Mouse (Mus musculus) testis, adult 2 months (tissue): Measurements from ENCODE around the gene St3gal3. TPM values are rescaled to one million over a fixed set of nuclear protein-coding genes. Genes with fewer than 3 reads are reported as not detected.

ENCODE experiments used
- H3K27ac ChIP-seq: fragments of 200-500 bp; 2 replicates; pipeline ENCODE4 v1.5.1; 2012; ENCODE audit warnings: low read depth, low read length; ENCODE audit not compliant: control insufficient read depth, insufficient read depth
- H3K27me3 ChIP-seq: fragments of 200-500 bp; 2 replicates; pipeline ENCODE4 v1.6.1; 2012; ENCODE audit warnings: mild to moderate bottlenecking, low read length, moderate library complexity; ENCODE audit not compliant: control insufficient read depth, insufficient read depth
- H3K36me3 ChIP-seq: fragments of 200-500 bp; 2 replicates; pipeline ENCODE4 v1.6.1; 2012; ENCODE audit warnings: mild to moderate bottlenecking, low read length; ENCODE audit not compliant: control insufficient read depth, insufficient read depth
- H3K4me1 ChIP-seq: fragments of 200-500 bp; 2 replicates; pipeline ENCODE4 v1.6.1; 2012; ENCODE audit warnings: low read length; ENCODE audit not compliant: control insufficient read depth, insufficient read depth
- H3K4me3 ChIP-seq: fragments of 200-500 bp; 2 replicates; pipeline ENCODE4 v1.5.1; 2012; ENCODE audit warnings: low read depth, mild to moderate bottlenecking, low read length, moderate library complexity, mixed read lengths; ENCODE audit not compliant: control insufficient read depth
- CTCF ChIP-seq: fragments of 200-500 bp; IDR thresholded peaks from 2 replicates; pipeline ENCODE4 v1.5.1; 2012; ENCODE audit warnings: low read depth, mild to moderate bottlenecking, inconsistent platforms, low read length, moderate library complexity; ENCODE audit not compliant: control insufficient read depth, insufficient read depth, insufficient replicate concordance
- POLR2A ChIP-seq: fragments of 200-500 bp; IDR thresholded peaks from 2 replicates; pipeline ENCODE4 v1.6.1; 2012; ENCODE audit warnings: low read depth, mild to moderate bottlenecking, inconsistent platforms, low read length, moderate library complexity; ENCODE audit not compliant: control insufficient read depth
- polyA plus RNA-seq: library from polyadenylated mRNA; depleted of rRNA; stranded (reverse); fragments of >200 nt; gene quantifications from 2 replicates; pipeline ENCODE4 v1.2.3, GENCODE M21; 2012

The St3gal3 gene
- polyA plus RNA-seq, 1 experiment, result 3.4 TPM

DNA sequence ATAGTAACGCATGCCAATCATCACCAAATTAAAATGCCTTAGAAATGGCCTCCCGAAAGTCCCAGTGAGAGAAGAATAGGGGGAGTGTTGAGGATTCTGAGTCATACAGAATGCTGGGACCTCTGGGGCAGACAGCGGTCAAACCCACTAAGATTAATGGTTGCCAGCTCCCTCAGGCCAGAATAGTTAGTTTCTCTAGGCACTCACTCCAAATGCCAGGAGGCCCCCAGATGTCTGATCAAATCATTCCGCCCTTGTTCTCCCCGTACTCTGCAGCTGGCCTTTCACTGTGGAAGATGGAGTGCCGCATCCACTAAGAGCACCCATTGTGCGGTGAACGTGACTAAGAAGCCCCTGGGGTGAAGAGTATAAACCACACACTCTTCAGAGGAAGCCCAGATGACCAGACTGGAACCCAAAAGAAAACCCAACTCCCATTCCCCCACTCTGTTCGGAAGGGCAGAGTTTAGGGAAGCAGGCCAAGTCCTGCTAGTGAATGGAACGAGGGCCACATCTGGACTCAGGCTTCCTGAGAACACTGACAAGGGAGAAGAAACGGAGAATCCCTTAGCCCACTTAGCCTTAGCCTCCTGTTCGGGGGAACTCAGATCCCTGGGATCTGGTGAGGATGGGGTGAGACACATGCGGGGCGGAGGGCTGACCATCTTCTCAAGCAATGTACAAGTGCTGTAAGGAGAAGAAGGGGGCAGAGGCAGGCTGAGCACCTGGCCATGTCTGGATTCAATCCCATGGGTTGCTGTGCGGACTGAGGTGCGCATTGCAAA, 117.5 kb downstream of the St3gal3 start:
- no peak overlapping the region for H3K27ac ChIP-seq
- H3K4me1 ChIP-seq, result no peaks in the 10 kb centered on the region
- H3K4me3 ChIP-seq, result no peak overlapping the region
- H3K27me3 ChIP-seq, result no peaks in the 10 kb centered on the region
- TF ChIP-seq CTCF, result no peak
- TF ChIP-seq POLR2A, result no peak
- no peaks in the 10 kb centered on the region for H3K36me3 ChIP-seq

DNA sequence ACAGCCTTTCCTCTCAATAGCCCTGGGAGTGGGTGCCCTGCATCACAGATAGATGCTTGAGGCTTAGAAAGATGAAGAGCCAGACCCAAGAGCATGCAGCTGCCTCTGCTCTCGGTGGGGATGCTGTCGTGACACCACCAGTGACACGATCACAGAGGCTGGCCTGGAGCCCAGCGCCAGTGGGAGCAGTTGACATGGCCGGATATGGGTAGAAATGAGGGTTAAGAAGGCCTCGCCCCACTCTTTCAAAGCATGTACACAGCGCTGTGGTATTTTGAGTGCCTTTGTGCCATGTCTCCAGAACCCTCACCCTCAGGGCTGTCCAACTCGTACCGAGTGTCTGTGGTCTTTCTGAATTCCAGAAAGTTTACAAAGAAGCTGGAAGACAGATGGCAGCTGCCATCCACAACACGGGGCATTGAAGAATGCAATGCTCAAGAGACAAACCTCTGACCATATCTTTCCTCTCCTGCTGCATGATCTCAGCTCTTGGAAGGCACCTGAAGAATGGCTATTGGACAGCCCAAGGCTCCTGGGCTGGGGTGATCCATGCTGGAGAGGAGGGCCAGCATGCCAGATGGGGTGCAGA, 118.3 kb downstream of the St3gal3 start:
- H3K27me3 ChIP-seq, result no peaks in the 10 kb centered on the region
- H3K4me1 ChIP-seq, result no peaks in the 10 kb centered on the region
- H3K36me3 ChIP-seq, result no peaks in the 10 kb centered on the region
- no peak overlapping the region for H3K27ac ChIP-seq
- TF ChIP-seq CTCF, result no peak
- TF ChIP-seq POLR2A, result no peak
- H3K4me3 ChIP-seq, result no peak overlapping the region

DNA sequence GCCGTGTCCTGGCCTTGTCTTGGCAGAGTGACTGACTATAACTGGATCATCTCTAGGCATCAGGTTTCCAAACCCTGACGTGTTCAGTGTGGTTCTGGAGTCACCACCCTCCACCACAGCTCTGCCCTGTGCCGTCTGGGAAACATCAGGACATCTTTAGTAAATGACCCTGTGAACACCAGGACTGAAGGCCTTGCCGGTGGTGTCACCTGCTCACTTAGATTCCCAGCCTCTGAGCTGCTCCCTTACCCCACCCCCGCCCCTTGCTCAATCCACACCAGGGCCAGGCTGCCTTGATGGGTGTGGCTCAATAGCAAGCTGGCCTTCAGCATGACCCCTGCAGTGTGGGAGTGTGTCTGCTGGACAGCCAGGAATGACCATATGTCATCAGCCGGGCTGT, 119.1 kb downstream of the St3gal3 start:
- Histone ChIP-seq H3K4me1 (no peaks in the 10 kb centered on the region), H3K36me3 (no peaks in the 10 kb centered on the region)
- TF ChIP-seq POLR2A, result no peak
- TF ChIP-seq CTCF, result no peak

DNA sequence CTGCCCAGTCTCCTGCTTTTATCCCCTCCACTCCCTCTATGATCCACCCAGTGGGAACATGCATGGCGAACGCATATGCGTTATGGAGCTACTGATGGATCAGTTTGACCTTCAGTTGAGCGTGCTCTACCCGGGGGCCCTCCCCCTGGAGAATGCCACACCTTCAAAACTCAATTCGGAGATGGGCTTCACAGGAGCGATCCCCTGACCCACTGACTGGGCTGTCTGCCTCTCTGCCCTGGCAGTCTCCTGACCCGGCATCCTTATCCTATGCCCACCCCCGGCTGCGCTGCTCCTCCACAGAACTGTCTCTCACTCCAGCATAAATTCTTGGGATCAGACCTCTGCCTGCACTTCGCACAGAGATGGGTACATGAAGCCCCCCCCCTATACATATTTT, 119.6 kb downstream of the St3gal3 start:
- TF ChIP-seq POLR2A (no peak), CTCF (no peak)
- Histone ChIP-seq H3K27me3 (no peaks in the 10 kb centered on the region), H3K27ac (no peak overlapping the region), H3K4me1 (no peaks in the 10 kb centered on the region), H3K4me3 (no peak overlapping the region), H3K36me3 (no peaks in the 10 kb centered on the region)

More for the DNA sequence above, 119.1 kb downstream of the St3gal3 start:
- no peak overlapping the region for H3K4me3 ChIP-seq
- no peaks in the 10 kb centered on the region for H3K27me3 ChIP-seq
- no peak overlapping the region for H3K27ac ChIP-seq

DNA sequence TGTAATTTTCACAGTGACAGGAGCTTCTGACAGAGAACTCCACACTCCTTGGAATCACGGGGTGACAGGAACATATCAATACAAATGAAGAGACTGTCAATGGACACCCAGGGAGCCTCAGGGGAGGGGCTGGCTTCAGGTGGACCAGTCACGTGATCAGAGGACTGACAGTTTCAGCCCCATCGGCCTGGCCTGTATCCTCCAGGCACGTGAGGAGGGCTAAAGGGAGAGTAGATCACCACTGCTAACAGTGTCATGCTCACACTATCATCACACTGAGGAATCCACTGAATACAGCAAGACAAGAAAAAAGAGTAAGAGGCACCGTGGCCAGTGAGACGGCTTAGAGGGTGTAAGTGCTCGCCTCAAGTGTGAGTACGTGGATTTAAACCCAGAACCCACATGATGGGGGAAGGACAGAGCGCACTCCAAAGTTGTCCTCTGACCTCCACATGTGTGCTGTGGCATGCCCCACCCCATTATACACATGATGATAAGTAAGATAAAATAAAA, 124.0 kb downstream of the St3gal3 start:
- H3K27me3 ChIP-seq, result no peaks in the 10 kb centered on the region
- TF ChIP-seq CTCF (no peak), POLR2A (no peak)
- no peak overlapping the region for H3K27ac ChIP-seq
- no peaks in the 10 kb centered on the region for H3K4me1 ChIP-seq
- H3K36me3 ChIP-seq, result no peaks in the 10 kb centered on the region
- H3K4me3 ChIP-seq, result no peak overlapping the region

DNA sequence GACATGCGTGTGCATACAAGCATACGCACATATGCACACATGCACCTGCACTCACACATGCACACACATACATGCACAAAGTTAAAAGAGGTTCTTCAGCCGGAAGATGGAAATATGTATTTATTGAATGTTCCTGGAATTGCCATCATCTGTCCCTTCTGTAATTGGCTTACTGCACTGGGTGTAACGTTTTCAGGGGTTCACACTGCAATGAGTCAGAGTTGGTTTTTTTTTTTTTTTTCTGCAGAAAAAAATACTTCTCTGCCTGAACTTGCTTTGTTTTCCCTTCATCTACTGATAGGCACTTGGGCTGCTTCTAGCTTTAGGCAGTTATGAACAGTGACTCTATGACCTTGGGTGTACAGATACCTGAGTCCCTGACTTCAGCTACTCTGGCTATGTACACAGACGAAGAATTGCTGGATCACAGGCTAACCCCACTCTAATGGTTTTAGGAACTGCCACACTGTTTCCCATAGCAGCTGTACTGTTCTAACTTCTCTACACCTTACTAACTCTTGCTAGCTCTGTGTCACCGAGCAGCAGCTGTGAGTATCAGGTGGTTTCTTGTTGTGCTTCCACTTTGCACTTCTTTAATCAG, 126.2 kb downstream of the St3gal3 start:
- Histone ChIP-seq H3K4me3 (no peak overlapping the region), H3K27me3 (no peaks in the 10 kb centered on the region), H3K4me1 (no peaks in the 10 kb centered on the region), H3K27ac (no peak overlapping the region), H3K36me3 (no peaks in the 10 kb centered on the region)
- TF ChIP-seq POLR2A (no peak), CTCF (no peak)

DNA sequence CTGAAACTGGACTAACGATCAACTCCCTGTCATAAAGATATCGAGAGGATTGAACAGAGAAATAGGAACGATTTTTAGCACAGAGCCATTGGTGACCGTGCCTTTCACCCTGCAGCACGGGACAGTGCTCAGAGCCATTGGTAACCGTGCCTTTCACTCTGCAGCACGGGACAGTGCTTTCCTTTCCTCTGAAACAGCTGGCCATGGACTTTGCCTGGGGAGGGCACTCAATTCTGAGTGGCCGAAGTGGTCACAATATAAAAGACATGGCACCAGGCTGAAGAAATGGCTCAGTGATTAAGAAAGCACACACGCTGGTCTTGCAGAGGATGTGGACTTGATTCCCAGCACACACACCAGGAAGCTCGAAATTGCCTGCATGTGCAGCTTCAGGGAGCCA, 133.4 kb downstream of the St3gal3 start:
- TF ChIP-seq CTCF (no peak), POLR2A (no peak)
- Histone ChIP-seq H3K36me3 (no peaks in the 10 kb centered on the region), H3K27me3 (no peaks in the 10 kb centered on the region), H3K4me3 (no peak overlapping the region), H3K27ac (no peak overlapping the region), H3K4me1 (no peaks in the 10 kb centered on the region)
